Mouse (Mus musculus) G1E (cell line): ENCODE results near the gene Ntrk3.

Source experiments
- CTCF ChIP-seq: IDR thresholded peaks from 2 replicates; pipeline ENCODE4 v1.5.1; 2012; ENCODE audit warnings: low read depth, low read length, inconsistent platforms, mixed read lengths
- GATA1 ChIP-seq: IDR thresholded peaks from 2 replicates; pipeline ENCODE4 v1.6.1; 2012; ENCODE audit warnings: borderline replicate concordance, low read length, inconsistent platforms, mixed read lengths

GRCm38 (mm10) chr7:78669407-78669806 is 68.4 kb downstream of the Ntrk3 start:
- TF ChIP-seq GATA1 = no peak
- no peak for TF ChIP-seq CTCF
